Mouse (Mus musculus) cerebellum, adult 9-10 months (tissue): ENCODE results near the gene Foxa3.
"Not testable (repeated sequence)": the region's sequence is repeated elsewhere in the genome, so short reads cannot be mapped to it uniquely, and the experiment has no call there.

Source experiments
- DNase-seq: peaks from one replicate; pipeline ENCODE4 v3.0.0; 2022

Foxa3 gene

DNA sequence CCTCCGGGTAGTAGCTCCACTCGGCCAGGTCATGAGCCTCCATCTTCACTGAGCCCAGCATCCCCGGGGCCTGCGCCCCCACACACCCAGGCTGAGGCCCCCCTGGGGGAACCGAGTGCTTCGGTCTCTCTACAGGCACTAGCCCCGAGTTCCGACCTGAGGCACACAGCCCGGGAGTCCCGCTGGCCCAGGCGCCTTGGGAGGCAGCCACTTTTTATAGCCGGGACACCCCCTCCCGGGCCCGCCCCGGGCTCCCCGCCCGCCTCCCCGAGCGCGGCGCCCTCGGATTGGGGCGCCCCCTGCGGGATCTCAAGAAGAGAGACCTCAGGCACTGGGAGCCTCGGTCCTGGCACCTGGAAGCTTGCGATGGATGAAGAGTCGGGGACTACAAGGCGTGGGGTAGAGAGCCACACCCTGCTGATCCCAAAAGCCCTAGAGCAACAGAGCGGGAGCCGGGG is at the start of gene Foxa3:
TSS of gene Foxa3 (minus strand) at position 182 of the 458 bp plus-strand sequence.
- peak; percentile 80 for DNase-seq

DNA sequence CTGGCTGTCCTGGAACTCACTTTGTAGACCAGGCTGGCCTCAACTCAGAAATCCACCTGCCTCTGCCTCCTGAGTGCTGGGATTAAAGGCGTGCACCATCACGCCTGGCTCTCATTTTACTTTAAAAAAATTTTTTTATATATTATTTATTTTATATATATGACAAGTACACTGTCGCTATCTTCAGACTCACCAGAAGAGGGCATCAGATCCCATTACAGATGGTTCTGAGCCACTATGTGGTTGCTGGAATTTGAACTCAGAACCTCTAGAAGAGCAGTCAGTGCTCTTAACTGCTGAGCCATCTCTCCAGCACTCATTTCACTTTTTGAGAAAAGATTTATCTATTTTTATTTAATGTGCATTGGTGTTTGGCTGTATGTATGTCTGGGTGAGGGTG is 47.7 kb upstream of the Foxa3 start:
- DNase-seq = not testable (repeated sequence)

DNA sequence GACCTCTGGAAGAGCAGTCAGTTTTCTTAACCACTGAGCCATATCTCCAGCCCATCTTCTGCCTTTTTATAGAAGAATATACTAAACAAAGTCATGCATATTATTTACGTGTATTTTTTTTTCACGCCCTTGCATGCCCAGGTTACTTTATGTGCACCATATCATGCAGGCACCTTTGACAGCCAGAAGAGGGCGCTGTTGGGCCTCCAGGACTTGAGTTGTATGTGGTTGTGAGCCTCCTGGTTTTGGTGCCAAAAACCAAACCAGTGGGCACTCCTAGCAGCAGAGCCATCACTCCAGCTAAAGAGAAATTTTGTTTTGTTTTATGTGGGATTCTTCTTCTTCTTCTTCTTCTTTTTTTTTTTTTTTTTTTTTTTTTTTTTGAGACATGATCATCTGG is 46.2 kb upstream of the Foxa3 start:
- DNase-seq = peak; percentile 15

DNA sequence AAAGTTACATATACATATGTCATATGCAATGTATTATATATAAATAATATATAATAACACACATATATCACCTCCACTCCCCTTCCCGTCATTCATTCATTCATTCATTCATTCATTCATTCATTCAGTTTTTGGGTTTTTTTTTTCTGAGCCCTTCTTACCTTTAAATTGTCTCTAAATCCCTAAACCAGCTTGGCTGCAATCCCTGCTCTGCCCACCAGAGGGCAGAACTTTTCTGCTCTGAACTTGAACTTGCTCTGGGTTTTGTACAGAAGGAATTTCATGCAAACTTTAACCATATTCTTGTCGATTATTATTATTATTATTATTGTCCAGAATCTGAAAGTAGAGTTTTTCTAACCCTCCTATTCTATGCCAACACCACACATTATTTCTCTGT is 45.4 kb upstream of the Foxa3 start:
- DNase-seq = peak; percentile 73

DNA sequence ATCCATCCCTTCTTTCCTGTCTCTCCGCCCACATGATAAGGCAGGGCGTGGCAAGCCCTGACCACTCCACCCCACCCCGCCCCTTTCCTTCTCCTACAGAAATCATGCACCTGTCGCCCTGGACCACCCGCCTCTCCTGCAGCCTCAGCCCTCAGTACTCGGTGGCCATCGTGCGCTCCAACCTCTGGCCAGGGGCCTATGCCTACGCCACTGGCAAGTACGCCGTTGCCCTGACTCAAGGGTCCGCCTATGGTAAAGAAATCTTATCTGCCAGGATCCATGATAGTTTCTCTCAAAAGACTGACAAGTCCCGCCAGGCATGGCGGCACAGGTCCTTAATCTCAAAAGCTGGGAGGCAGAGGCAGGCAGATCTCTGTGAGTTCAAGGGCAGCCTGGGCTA is 44.6 kb upstream of the Foxa3 start:
- DNase-seq = no peak

DNA sequence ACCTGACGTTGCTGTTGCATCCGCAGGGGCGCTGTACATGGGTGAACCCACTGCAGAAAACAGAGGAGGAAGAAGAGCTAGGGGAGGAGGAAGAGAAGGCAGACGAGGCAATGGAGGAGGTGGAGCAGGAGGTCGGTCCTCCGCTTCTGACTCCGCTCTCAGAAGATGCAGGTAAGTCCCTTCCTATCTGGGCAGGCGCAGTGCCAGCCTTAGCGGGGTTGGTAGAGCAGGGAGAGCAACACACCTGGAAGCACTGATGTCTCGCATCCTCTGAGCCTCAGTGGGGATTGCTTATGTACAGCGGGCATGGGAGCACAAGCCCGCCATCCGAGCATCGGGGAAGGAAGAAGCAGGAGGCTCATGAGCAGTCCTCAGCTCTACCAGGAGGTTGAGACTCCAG is 43.7 kb upstream of the Foxa3 start:
- DNase-seq = no peak

DNA sequence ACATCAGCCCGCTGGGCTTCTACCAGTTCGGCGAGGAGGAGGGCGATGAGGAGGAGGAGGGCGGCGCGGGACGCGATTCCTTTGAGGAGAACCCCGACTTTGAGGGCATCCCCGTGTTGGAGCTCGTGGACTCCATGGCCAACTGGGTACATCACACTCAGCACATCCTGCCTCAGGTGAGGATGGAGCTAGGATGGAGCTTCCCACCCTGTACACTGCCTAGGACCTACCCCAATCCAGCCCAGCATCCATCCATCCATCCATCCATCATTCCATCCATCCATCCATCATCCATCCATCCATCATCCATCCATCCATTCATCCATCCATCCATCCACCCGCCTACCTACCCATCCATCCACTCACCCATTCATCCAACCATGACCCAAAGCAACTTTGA is 42.6 kb upstream of the Foxa3 start:
- no peak for DNase-seq

DNA sequence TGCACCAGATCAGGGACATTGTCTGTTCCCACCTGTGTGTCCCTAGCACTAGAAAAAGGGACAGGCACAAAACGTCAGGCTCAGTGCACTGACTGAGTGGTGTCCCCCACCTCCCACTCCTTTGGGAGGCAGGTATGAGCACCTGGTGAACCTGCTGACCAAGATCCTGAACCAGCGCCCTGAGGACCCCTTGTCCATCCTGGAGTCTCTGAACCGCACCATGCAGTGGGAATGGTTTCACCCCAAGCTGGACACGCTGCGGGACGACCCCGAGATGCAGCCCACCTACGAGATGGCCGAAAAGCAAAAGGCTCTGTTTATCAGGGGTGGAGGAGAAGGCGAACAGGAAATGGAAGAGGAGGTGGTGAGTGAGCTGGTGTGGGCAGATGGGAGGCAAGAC is 34.1 kb upstream of the Foxa3 start:
- DNase-seq = no peak

DNA sequence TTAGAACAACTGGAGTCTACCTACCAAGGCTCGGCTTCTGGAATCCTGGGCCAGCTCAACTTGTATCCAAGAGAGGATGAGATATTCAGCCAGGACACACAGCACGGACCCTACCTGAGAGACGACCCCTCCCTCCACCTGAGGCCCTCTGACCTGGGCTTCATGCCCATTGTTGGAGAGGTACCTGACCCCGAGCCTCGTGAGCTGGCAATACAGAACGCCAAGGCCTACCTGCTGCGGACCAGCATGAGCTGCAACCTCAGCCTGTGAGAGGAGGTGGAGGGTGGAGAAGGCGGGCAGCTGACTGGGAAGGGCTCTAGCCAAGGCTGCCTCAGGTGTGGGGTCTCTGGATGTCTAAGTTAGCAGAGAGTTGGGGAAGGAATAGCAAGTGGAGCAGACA is 31.8 kb upstream of the Foxa3 start:
- no peak for DNase-seq

DNA sequence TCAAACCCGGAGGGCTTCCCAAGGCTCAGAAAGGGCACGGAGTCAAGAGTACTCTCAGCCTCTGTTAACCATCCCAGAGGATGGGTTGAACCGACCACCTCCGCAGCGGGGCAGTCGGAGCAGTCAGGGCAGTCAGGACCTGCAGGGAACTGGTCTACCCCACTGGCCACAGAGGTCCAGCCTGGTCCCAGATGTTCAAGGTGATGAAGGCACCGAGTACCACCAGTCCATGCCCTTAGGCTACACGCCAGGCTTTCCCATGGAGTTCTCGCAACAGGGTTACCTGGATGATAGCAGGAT is 31.4 kb upstream of the Foxa3 start:
- no peak for DNase-seq

DNA sequence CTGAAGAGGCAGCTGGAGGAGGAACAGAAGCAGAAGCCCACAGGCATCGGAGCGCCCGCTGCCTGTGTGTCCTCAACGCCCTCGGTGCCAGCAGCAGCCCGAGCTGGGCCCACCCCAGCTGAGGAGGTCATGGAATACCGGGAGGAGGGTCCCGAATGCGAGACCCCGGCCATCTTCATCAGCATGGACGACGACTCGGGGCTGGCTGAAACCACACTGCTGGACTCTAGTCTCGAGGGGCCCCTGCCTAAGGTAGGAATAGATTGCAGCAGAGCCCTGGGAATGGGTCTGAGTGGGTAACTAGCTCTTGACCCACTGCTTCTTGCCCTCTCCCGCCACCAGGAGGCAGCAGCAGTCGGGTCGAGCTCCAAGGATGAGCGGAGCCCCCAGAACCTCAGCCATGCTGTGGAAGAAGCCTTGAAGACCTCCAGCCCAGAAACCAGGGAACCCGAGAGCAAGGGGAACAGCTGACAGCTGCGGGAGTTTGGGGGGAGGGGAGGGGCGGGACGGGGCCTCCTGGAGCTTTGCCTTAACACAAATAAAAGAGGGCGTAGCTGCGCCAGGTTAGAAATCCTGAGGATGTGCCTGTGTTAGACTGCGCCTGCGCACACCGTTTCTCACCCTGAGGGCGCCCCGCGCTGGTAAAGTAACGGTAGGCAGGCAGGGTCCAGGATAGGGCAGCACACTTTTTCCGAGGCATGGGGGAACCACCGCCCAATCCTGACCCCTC is 30.9 kb upstream of the Foxa3 start, which contains the start of gene Rsph6a:
TSS of gene Rsph6a (plus strand) at position 644 of the 730 bp plus-strand sequence.
- no peak for DNase-seq

DNA sequence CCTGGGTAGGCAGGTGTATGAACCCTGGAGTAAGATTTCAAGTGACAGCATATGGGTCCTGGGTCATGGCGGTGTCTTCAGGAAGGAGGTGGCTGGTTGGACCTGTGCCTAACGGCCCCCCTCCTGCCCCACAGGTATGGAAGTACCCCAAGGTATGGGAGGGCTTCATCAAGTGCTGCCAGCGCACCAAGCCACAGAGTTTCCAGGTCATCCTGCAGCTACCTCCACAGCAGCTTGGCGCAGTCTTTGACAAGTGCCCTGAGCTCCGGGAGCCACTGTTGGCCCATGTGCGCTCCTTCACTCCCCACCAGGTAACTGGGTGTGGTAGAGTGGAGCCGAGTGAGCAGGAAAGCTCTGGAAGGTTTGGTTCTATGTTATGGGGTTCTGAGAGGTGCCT is 29.8 kb upstream of the Foxa3 start:
- DNase-seq = no peak

DNA sequence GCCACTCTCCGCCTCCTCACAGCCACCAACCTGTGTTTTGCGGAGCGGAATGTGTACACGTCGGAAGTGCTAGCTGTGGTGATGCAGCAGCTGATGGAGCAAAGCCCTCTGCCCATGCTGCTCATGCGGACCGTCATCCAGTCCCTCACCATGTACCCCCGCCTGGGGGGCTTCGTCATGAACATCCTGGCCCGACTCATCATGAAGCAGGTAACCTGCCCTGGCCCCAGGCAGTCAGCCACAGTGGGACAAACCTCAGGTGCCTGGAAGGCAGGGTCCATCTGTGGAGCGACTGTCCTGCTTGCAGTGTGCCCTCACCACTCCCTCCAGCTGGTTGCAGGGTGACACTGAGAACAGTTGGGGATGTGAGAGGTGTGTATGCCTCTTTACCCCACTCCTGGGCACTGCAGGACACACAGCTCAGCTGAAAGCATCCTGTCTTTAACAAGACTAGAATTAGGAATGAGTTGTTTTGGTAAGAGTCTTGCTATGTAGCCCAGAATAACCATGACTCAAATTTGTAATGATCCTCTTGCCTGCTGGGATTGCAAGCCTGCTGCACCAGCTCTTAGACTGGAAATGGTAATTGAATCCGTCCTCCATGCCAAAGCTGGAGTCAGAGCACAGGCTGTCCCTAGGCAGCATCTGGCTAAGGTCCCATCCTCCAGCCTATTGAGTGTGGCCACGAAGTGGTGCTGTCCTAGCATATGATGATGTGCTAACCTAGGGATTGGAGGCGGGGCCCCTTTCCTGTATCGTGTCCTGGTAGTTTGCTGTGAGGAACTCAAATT is 29.2 kb upstream of the Foxa3 start:
- no peak for DNase-seq

DNA sequence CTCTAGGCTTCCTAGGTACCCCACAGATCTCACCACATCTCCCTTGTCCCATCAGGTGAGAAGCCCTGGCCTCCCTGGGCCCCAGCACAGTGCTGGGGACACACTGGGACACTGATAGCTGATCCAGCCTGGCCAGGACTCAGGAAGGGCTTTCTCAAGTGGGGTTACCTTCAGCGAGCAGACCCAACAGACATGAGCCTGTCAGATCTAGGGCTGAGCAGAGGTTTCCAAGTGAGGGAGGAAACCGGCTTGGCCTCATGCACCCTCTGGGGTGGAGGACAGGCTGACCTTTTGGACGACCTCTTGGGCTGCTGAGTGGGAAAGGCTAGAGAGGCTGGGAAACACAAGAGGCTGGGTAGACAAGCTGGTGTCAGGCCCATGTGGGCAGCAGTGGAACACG is 27.8 kb upstream of the Foxa3 start:
- no peak for DNase-seq

DNA sequence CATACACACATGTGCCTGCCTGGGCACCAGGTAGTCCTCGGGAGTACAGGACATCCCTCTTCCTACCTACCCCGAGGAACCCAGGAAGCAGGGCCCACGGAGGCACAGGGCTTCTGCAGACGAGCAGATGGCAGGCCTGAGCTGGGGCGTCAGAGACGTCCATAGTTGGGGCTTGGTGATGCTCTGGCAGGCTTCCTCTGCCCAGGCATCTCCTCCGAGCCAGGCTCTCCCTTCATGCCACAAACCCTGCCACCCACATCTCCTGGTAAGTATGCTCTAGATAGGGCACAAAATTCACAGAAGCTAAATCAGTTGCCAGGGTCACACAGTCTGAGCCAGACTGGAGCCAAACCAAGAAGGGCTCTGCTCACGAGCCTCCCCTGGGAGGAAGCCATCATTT is 26.8 kb upstream of the Foxa3 start:
- DNase-seq = no peak

DNA sequence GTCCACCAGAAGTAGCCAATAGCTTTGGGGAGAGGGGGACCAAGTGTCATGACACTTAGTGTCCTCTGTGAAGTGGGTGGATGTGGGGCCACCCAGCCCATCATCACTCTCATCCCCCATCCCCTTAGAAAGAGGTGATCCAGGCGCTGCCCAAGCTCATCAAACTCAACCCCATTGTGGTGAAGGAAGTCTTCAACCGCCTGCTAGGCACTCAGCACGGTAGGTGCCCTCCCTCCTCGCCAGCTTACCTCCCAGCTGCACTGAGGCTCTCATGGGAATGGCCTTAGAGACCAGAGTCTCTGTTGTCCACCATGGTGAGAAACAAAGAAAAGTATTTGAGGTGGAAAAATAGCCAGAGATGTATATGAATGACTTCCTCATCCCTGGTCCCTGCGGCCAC is 25.9 kb upstream of the Foxa3 start:
- DNase-seq = no peak

DNA sequence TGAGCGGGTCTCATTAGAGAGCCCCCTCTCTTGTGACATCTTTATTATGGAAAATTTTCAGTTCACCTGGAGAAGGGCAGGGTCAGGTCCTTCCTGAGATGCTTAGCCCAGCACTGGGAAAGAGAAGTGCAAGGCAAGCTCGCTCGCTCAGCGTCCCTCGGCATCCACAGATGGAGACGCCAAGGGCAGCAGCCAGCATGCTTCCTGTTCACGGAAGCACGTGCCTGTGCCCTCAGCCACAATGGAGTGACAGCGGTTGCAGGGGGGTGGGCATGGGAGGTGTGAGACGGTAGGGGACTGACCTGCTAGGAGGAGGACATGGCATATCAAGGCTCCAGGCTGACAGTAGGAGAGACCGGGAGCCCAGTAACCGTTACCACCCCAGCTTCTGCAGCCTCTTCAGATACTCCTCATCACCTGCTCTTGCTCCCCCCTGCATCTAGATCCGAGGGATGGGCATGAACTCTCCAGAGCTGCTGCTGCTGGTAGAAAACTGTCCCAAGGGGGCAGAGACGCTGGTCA is 24.7 kb upstream of the Foxa3 start:
- no peak for DNase-seq

DNA sequence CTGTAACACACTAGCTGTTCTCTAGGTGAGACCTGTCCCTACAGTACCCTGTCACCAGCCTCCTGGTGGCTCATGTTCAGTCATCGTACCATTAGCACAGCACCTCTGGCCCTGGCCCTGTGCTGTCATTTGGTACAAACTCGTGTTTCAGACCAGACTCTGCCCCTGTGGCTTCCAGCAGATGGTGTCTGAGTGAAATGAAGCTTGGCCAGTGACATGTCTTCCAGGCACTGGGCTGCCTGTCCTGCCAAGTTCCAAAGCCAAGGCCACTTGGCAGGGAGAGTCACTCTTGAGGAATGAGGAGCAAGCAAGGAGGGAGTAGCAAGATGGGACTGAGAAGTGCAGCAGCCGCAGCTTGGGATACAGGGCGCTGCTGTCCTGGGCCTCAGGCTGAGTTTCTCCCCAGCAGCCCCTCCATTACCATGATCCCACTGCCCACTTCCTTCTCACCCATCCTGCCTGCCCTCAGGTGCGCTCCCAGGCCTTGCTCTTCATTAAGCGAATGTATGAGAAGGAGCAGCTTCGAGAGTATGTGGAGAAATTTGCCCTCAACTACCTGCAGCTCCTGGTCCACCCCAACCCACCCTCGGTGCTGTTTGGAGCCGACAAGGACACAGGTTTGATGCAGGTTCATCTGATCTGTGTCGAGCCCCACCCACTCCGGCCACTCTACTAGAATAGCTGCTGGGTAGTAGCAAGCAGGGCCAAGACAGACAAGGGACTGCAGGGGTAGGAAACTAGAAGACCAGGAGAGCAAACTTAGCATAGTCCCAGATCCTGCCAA is 23.1 kb upstream of the Foxa3 start:
- DNase-seq = peak; percentile 84

DNA sequence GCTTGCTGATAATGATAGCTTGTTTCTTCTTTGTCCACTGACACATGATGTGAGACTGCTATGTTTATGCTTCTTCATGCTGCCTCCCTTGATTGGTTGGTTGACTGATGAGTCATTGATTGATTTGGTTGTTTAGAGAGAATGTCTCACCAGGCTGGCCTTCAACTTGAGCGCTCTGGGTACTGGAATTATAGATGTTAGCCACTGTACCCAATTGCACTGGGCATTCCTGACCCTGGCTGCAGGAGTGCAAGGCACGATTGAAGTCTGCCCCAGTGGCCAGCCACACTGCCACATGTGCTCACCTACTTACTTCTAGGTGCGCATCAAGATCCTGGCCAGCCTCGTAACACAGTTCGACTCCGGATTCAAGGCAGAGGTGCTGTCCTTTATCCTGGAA is 21.3 kb upstream of the Foxa3 start:
- DNase-seq = no peak

DNA sequence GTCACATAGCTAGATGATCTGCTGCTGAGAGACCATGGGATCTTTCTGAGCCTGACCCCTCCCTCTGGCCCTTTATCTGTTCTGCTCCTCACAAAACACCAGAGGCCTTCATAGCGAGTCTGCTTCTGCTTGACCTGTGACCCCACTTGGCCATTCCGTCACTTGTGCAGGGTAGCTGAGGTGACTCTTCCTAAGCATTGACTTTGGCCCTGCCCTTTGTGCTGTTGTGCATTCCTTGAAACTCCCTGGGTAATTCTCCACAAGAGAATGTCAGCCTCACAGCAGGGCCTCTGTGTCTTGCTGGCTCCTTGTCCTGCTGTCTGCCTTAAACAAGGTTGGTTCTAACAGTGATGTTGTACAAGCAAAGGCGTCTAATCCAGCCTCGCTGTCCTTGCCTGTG is 8.3 kb upstream of the Foxa3 start:
- no peak for DNase-seq

DNA sequence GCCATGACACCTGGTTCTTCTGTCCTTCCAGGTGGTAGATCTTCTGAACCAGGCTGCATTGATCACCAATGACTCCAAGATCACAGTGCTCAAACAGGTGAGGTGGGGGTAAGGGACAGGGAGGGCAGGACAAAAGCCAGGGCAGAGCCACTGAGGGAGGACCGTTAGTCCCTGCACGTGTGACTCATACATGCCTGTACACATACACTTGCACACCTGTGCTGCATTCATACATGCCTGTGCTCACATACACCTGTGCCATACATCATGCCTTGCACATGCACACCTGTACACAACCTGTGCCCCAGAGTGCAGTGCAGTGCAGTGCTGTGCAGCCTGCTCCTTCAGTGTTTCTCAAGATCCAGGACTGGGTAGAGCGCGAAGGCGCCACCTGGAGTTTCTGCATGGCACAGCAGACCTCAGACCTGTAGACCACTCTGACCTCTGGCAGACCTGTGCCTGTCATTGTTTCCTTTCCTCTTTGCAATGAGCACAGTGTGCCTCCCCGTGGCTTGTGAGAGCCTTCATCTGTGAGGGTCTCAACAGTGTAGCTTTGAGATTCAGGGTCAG is 5.8 kb upstream of the Foxa3 start:
- DNase-seq = no peak

DNA sequence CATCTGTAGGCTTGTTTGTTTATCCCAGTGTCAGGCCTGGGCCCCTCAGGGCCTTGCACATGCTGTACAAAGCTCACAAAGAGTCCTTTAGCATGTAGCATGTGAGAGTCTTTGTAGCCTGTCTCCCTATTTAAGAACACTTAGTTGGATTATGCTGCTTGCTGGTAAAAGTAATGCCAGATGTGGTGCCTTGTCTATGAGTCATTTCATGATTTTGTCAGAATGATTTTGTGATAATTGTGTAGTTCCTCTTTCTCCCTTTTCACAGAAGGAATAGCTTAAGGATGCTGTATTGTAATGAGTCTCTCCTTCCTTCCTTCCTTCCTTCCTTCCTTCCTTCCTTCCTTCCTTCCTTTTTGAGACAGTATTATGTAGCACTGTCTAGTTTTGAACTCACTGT is 4.7 kb upstream of the Foxa3 start:
- DNase-seq = no peak

DNA sequence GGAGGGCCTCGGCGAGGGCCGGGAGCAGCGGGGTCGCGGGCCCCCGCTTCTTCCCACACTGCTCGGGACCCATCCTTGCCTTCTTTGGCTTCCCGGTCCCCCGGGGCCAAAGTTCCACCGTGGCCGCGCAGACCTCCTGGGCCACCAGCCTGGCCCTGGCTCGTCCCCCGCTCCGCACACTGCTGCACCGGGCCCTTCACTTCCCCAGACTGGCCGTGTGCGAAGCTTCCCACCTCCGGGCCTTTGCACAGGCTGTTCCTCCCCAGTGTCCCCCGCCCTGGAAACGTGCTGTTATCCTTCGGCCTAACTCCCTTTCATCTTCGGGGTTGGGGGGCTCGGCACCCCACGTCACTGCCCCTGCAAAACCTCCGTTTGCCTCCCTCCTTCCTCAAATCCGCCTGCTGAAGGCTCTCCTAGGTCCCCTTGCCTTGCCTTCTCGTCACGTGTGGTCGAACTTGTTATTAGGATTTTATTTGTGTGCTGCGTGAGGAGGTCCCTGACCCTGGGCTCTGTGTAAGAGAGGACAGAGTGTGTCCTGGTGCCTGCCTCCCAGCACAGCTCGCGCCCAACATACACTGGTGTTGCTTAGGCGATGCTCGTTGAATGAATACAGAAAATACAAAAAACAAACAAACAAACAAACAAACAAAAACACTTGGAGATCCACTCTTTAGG is 1.4 kb upstream of the Foxa3 start:
- DNase-seq = peak; percentile 73
